Mouse (Mus musculus) embryonic fibroblast, embryonic 13.5 days (primary cell): ENCODE results near the gene Gltpd2.
A peak's percentile ranks its signal among the peaks of the same experiment; 100 is the strongest.

Experiments
- CTCF ChIP-seq: IDR thresholded peaks from 2 replicates; pipeline ENCODE4 v1.5.1; 2011; ENCODE audit warnings: mild to moderate bottlenecking, control low read depth, low read length, moderate library complexity, borderline replicate concordance; ENCODE audit not compliant: insufficient read depth
- POLR2A ChIP-seq: IDR thresholded peaks from 2 replicates; pipeline ENCODE4 v1.6.1; 2011; ENCODE audit warnings: low read depth, mild to moderate bottlenecking, control low read depth, low read length, moderate library complexity

- TF ChIP-seq CTCF (peak; percentile 87), POLR2A (no peak)
Measured at GRCm38 (mm10) chr11:70509753-70510564, 9.0 kb upstream of the Gltpd2 start.
